Mouse (Mus musculus) cerebellum, postnatal 25 days (tissue): Measurements from ENCODE around the gene H2al1g.
A peak's percentile ranks its signal among the peaks of the same experiment; 100 is the strongest.
"Not testable (repeated sequence)": the region's sequence is repeated elsewhere in the genome, so short reads cannot be mapped to it uniquely, and the experiment has no call there.

Experiments used
- DNase-seq, 2 experiments: peaks; one replicate each; pipeline ENCODE4 v3.0.0; 2021; ENCODE audit warnings: mixed read lengths in 2 of 2

The H2al1g gene

DNA sequence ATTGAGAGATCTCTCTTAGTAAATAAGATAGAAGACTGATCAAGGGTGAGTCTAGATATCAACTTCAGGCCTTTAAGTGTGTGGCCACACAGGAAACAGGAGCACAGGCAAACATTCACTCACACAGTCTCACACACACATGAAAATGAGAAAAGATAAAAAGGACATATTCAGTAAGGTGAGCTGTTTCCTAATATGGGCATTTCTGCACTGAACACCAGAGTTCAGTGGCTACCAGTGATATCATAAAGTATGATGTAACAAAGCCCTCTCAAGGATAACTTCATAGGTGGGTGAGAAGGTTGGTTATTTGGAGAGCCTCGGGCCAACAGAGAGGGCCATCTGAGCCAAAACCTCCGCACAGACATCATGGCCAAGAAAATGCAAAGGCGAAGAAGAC is at the start of gene H2al1g:
H2al1g (plus strand) TSS at position 301 of the 400 bp plus-strand sequence.
- DNase-seq: not testable (repeated sequence)

DNA sequence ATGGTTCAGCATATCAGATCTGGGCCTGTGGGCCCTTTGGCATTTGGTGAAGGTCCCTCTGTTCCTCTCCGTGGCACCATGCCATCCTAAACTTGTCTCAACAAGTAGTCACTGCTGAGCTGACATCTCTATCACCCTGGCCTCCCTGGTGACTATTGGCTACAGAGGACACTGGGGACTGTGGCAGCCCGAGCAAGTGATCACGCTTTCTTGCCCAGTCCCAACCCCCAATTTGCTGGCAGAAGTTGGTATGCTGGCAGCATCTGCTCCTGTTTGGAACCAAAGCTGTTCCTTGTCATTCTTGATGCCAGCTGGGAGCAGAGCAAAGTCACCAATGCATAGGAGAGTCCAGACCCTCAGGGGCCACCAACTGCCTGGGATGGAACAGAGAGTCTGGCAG is 49.0 kb upstream of the H2al1g start:
- peak; percentile 19 for DNase-seq

DNA sequence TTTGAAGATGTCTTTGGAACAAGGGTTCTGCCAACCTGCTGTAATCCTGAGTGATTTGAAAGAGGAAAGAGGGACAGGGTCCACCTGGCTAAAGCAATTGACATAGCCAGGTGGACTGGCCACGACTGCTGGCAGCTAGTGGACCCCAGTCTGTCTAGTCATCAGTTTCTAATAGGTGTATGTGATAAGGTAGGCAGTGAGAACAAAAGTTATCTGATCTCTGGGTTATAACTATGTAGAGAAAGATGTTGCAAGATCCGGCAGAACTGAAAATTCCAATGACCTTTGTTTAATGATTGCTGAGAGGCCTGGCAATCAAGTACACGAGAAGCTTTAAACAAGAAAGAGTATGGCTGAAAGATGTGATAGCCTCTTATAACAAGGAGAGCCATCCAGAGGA is 44.9 kb upstream of the H2al1g start:
- DNase-seq: no peak

DNA sequence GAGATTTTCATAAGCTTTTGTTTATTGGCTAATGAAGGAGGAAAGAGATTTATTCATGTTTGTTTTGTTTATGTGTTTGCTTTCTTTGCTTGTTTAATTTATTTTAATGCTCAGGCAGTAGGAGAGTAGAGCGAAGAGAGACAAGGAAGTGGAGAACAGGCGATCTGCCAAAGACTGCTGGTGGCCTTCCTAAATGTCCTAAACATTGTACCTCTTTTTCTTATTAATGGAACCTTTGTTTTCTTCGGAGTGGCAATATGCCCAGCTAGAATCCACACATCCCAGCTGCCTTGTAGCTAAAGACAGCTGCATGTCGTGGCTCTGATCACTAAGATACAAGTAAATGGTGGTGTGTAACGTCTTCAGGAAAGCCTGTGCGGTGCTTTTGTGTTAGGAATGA is 41.0 kb upstream of the H2al1g start:
- no peak for DNase-seq

DNA sequence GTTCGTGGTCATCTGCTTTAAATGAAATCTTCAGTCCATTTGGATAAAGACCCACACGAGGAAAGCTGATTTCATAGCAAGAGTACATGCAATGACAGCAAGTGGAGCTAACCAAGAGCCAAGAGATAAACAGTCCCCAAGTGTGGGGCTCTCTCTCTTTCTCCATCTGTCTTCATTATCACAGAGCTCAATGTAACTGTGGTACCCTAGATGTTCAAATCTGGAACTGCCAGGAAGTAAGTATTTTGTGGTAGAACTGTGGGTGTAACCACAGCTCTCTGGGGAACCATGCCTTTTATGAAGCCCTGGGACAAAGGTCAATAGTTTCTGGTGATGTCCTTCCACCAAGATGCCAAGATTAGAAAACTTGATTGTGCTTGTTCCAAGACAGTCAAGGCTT is 37.3 kb upstream of the H2al1g start:
- no peak for DNase-seq

DNA sequence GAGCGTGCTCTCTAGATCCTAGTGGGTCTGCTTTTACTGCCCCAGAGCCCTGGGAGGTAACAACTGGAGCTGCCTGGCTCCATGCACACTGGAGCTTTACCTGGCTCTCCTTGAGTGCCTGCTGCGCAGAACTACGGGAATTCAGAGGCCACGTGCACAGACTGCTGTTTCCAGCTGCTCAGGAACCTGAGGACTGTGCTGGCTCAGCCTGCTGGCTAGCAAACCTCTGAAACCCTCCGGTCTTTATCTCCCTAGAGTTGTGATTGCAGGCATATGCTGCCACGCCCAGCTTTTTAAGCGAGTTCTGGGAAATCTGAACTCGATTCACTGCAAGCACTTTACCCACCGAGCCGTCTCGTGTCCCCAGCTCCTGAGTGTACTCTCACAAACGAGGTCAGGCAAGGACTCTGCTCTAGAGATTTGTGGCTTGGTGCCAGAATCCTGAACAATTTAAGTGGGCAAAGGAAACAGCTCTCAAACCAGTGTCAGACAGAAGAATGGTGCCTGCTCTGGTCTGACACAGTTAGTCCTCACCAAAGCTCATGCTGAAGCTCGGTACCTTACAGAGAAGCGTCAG is 29.7 kb upstream of the H2al1g start:
- DNase-seq: no peak

DNA sequence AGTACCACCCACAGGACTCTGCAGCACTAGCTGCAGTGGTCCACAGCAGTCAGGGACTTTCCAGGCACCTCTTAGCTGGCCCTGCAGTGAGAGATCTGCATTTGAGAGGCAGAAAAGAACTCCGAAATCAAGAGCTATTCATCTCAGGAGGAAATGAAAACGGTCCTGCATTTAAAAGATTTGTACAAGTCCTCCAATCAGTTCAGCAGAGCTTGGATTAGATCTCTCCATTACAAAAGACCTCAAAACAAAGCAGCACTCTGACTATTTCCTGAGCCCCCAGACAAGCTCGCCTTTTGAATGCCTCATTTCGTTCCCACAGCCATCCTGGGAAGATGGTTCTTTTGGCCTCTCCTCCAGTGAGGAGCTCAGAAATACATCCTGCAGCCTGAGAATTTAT is 28.8 kb upstream of the H2al1g start:
- DNase-seq: no peak

DNA sequence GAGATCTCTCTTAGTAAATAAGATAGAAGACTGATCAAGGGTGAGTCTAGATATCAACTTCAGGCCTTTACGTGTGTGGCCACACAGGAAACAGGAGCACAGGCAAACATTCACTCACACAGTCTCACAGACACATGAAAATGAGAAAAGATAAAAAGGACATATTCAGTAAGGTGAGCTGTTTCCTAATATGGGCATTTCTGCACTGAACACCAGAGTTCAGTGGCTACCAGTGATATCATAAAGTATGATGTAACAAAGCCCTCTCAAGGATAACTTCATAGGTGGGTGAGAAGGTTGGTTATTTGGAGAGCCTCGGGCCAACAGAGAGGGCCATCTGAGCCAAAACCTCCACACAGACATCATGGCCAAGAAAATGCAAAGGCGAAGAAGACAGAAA is 19.1 kb upstream of the H2al1g start, which contains the start of gene H2al1a:
H2al1a (plus strand) TSS at position 301 of the 400 bp plus-strand sequence.
- not testable (repeated sequence) for DNase-seq

DNA sequence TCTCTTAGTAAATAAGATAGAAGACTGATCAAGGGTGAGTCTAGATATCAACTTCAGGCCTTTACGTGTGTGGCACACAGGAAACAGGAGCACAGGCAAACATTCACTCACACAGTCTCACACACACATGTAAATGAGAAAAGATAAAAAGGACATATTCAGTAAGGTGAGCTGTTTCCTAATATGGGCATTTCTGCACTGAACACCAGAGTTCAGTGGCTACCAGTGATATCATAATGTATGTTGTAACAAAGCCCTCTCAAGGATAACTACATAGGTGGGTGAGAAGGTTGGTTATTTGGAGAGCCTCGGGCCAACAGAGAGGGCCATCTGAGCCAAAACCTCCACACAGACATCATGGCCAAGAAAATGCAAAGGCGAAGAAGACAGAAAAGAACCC is 15.9 kb upstream of the H2al1g start, which contains the start of gene H2al1b:
H2al1b (plus strand) TSS at position 301 of the 400 bp plus-strand sequence.
- DNase-seq: not testable (repeated sequence)

DNA sequence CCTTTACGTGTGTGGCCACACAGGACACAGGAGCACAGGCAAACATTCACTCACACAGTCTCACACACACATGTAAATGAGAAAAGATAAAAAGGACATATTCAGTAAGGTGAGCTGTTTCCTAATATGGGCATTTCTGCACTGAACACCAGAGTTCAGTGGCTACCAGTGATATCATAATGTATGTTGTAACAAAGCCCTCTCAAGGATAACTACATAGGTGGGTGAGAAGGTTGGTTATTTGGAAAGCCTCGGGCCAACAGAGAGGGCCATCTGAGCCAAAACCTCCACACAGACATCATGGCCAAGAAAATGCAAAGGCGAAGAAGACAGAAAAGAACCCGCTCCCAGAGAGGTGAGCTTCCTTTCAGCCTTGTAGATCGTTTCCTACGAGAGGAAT is 12.7 kb upstream of the H2al1g start, which contains the start of gene H2al1c:
H2al1c (plus strand) TSS at position 301 of the 400 bp plus-strand sequence.
- DNase-seq: not testable (repeated sequence)

DNA sequence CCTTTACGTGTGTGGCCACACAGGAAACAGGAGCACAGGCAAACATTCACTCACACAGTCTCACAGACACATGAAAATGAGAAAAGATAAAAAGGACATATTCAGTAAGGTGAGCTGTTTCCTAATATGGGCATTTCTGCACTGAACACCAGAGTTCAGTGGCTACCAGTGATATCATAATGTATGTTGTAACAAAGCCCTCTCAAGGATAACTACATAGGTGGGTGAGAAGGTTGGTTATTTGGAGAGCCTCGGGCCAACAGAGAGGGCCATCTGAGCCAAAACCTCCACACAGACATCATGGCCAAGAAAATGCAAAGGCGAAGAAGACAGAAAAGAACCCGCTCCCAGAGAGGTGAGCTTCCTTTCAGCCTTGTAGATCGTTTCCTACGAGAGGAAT is 9.5 kb upstream of the H2al1g start, which contains the start of gene H2al1d:
H2al1d (plus strand) TSS at position 301 of the 400 bp plus-strand sequence.
- not testable (repeated sequence) for DNase-seq

DNA sequence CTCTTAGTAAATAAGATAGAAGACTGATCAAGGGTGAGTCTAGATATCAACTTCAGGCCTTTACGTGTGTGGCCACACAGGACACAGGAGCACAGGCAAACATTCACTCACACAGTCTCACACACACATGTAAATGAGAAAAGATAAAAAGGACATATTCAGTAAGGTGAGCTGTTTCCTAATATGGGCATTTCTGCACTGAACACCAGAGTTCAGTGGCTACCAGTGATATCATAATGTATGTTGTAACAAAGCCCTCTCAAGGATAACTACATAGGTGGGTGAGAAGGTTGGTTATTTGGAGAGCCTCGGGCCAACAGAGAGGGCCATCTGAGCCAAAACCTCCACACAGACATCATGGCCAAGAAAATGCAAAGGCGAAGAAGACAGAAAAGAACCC is 6.4 kb upstream of the H2al1g start, which contains the start of gene H2al1e:
H2al1e (plus strand) TSS at position 301 of the 400 bp plus-strand sequence.
- DNase-seq: not testable (repeated sequence)

DNA sequence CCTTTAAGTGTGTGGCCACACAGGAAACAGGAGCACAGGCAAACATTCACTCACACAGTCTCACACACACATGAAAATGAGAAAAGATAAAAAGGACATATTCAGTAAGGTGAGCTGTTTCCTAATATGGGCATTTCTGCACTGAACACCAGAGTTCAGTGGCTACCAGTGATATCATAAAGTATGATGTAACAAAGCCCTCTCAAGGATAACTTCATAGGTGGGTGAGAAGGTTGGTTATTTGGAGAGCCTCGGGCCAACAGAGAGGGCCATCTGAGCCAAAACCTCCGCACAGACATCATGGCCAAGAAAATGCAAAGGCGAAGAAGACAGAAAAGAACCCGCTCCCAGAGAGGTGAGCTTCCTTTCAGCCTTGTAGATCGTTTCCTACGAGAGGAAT is 3.2 kb upstream of the H2al1g start, which contains the start of gene H2al1f:
H2al1f (plus strand) TSS at position 301 of the 400 bp plus-strand sequence.
- DNase-seq: not testable (repeated sequence)

DNA sequence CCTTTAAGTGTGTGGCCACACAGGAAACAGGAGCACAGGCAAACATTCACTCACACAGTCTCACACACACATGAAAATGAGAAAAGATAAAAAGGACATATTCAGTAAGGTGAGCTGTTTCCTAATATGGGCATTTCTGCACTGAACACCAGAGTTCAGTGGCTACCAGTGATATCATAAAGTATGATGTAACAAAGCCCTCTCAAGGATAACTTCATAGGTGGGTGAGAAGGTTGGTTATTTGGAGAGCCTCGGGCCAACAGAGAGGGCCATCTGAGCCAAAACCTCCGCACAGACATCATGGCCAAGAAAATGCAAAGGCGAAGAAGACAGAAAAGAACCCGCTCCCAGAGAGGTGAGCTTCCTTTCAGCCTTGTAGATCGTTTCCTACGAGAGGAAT is 3.1 kb downstream of the H2al1g start, which contains the start of gene H2al1h:
H2al1h (plus strand) TSS at position 301 of the 400 bp plus-strand sequence.
- not testable (repeated sequence) for DNase-seq

DNA sequence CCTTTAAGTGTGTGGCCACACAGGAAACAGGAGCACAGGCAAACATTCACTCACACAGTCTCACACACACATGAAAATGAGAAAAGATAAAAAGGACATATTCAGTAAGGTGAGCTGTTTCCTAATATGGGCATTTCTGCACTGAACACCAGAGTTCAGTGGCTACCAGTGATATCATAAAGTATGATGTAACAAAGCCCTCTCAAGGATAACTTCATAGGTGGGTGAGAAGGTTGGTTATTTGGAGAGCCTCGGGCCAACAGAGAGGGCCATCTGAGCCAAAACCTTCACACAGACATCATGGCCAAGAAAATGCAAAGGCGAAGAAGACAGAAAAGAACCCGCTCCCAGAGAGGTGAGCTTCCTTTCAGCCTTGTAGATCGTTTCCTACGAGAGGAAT is 6.3 kb downstream of the H2al1g start, which contains the start of gene H2al1i:
H2al1i (plus strand) TSS at position 301 of the 400 bp plus-strand sequence.
- DNase-seq: not testable (repeated sequence)

DNA sequence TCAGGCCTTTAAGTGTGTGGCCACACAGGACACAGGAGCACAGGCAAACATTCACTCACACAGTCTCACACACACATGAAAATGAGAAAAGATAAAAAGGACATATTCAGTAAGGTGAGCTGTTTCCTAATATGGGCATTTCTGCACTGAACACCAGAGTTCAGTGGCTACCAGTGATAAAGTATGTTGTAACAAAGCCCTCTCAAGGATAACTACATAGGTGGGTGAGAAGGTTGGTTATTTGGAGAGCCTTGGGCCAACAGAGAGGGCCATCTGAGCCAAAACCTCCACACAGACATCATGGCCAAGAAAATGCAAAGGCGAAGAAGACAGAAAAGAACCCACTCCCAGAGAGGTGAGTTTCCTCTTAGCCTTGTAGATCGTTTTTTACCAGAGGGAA is 9.5 kb downstream of the H2al1g start, which contains the start of gene H2al1j:
H2al1j (plus strand) TSS at position 301 of the 400 bp plus-strand sequence.
- not testable (repeated sequence) for DNase-seq

DNA sequence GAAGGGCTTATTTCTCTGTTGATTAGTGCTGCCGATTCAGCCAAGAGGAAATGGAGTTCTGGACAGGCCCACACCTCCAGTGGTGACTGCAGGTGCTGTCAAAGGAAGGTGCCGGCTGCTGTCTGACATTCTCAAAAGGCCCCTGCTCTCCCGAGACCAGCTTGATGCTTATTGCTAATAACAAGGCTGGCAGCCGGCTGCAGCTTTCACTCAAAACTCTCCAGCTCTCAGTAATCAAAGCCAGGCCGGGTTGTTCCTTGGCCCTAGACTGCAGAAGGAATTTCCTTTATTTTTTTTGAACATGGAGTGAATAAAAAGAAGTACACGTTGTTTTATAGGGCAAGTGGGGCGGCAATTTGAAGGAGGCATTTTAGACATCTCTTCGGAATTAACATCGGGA is 27.7 kb downstream of the H2al1g start:
- DNase-seq: peak; percentile 19 to 29

DNA sequence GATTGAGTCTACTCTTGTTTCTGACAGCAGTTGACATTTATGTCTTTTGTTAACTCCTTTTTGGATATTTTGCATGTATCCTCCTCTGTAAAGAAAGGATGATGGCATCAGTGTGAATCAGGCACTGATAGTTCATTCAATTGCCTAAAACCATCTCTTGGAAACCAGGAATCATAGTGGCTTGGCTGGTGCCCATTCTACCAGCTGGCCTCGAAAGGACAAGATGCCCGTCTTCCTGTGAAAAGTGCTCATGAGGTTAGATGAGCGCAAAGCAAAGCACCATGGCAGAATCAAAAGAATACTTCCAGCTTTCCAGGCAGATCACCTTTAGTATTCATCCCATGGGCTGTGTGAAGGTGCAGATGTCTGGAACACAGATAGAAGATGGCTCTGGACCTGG is 28.7 kb downstream of the H2al1g start:
- DNase-seq: peak; percentile 24 to 48

DNA sequence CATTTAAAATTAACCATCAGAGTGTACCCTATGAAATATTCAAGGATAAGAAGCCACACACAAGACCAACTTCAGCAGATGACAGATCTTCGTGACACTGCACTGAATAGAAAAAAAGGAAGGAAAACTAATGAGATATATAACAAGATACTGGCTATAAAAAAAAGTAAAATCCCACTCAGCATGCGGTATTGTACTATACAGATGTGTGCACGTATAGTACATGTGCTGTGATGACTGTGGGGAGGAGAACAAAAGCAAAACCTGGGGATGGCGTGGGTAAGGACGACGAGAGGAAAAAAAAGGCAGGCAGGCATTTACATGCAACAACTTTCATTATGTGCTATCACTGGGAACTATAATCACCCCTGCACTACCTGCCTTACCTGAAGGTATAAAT is 42.8 kb downstream of the H2al1g start:
- DNase-seq: no peak

DNA sequence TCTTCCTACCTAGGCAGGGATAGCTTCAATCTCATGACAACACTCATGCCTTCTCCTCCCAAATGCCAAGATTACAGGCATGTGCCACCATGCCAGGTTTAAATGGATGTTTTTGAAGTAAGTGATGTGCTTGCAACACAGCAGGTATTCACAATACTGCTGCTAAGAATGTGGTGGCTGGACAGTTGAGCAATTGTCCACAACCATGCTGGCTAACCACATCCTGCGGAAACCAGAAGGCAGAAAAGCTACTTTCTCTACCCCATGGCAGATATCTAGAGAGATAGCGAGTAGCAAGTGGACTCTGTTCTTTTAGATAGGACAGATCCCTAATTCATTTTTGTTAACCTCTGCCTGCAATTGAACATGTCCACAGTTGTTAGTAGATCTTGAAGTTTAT is 43.2 kb downstream of the H2al1g start:
- no peak for DNase-seq

DNA sequence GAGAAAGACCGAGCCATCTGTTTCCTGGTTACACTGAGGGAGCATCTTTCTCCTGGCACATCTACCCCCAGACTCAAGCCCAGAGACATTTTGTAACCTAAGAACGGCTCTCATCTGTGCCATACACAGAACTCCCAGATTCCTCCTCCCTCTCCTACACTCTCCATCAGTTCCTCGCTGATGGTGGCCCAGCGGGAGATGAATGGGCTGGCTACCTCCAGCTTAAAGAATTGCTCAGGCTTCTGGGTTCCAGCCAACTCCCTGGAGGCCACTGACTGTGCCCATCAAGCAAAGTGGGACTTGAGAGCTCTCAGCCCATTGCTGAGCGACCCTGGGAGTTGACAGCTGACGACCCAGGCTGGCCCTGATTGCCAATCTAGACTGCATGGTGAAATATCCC is 45.8 kb downstream of the H2al1g start:
- DNase-seq: peak; percentile 53 to 70

DNA sequence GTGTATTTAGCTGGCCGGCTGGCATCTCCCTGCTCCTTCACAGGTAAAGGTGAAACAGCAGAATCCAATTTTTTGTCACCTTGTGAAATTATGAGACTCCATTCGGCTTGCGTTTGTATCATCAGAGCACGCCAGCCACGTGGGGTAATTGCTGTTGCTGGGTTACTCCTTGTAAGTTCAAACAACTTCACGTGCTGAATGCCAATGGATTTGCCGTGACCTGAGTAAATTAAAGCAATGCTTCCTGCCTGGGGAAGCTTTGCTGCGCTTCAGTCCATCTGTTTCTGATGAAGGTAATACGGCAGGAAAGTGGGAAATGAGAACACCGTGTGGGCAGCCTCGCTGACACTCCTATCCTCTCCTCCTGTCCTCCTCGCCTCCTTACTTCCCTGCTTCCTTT is 47.1 kb downstream of the H2al1g start:
- DNase-seq: peak in 1 of 2 experiments; percentile 4
